Mouse (Mus musculus) left cerebral cortex, postnatal 25 days (tissue): Measurements from ENCODE around the gene AA986860. TPM values are rescaled to one million over a fixed set of nuclear protein-coding genes. Genes with fewer than 3 reads are reported as not detected.

Source experiments
- DNase-seq, 2 experiments: peaks; one replicate each; pipeline ENCODE4 v3.0.0; 2022; ENCODE audit warnings: low spot score in 2 of 2, mixed read lengths in 1 of 2
- intact Hi-C: fragments of 180-260 bp; cut with DNase I; formaldehyde crosslinking; loops from one replicate; pipeline ENCODE4 v1.15.1; 2025
- total RNA-seq, 2 experiments: library from RNA; stranded (reverse); gene quantifications; 2 replicates each; pipeline ENCODE4 v1.2.3; 2021

The AA986860 gene
- 1 to 10 TPM; 1.8 TPM for total RNA-seq

GRCm38 (mm10) chr1:130731741-130732337 is at the start of gene AA986860:
AA986860 (plus strand) TSS chr1:130731976.
- intact Hi-C loops = no loop called here
- no peak for DNase-seq

- no peak for DNase-seq
- intact Hi-C loops = no loop called here
Measured at GRCm38 (mm10) chr1:130683905-130684304, 47.9 kb upstream of the AA986860 start.

- intact Hi-C loops = no loop called here
- DNase-seq = no peak
Measured at GRCm38 (mm10) chr1:130698601-130699000, 33.2 kb upstream of the AA986860 start.

- intact Hi-C loops = loop anchor here (10.0 kb wide), 1 partner anchor 555 kb away; no protein-coding TSS in a partner anchor
Measured at GRCm38 (mm10) chr1:130699937-130700633, 31.7 kb upstream of the AA986860 start.

GRCm38 (mm10) chr1:130701976-130702375 is 29.8 kb upstream of the AA986860 start:
- intact Hi-C loops = loop anchor here (10.0 kb wide), 1 partner anchor 553 kb away; no protein-coding TSS in a partner anchor
- DNase-seq = no peak

More at GRCm38 (mm10) chr1:130699937-130700633, 31.7 kb upstream of the AA986860 start:
- DNase-seq = peak in 1 of 2 experiments; percentile 33

- no peak for DNase-seq
- intact Hi-C loops = loop anchor here (10.0 kb wide), 1 partner anchor 551 kb away; no protein-coding TSS in a partner anchor
Measured at GRCm38 (mm10) chr1:130703613-130704012, 28.2 kb upstream of the AA986860 start.

GRCm38 (mm10) chr1:130710283-130711080 is 21.3 kb upstream of the AA986860 start:
- intact Hi-C loops = no loop called here
- no peak for DNase-seq

GRCm38 (mm10) chr1:130714046-130714445 is 17.7 kb upstream of the AA986860 start:
- intact Hi-C loops = no loop called here
- DNase-seq = no peak

GRCm38 (mm10) chr1:130715561-130716217 is 16.1 kb upstream of the AA986860 start, which contains the start of gene Gm29427:
Gm29427 (minus strand) TSS chr1:130715799.
- intact Hi-C loops = loop anchor here (2.0 to 5.0 kb wide), 2 partner anchors 25 to 337 kb away; no protein-coding TSS in a partner anchor
- DNase-seq = peak; percentile 95 to 97

- no peak for DNase-seq
- intact Hi-C loops = loop anchor here (2.0 to 5.0 kb wide), 2 partner anchors 25 to 336 kb away; no protein-coding TSS in a partner anchor
Measured at GRCm38 (mm10) chr1:130716218-130716512, 15.6 kb upstream of the AA986860 start.

- intact Hi-C loops = loop anchor here (2.0 to 5.0 kb wide), 2 partner anchors 24 to 336 kb away; no protein-coding TSS in a partner anchor
- peak; percentile 24 to 47 for DNase-seq
Measured at GRCm38 (mm10) chr1:130716513-130717290, 15.1 kb upstream of the AA986860 start.

- intact Hi-C loops = loop anchor here (2.0 to 5.0 kb wide), 2 partner anchors 23 to 335 kb away; no protein-coding TSS in a partner anchor
- peak; percentile 90 for DNase-seq
Measured at GRCm38 (mm10) chr1:130717291-130717871, 14.4 kb upstream of the AA986860 start, which contains the start of gene Yod1. Yod1 (plus strand) TSS chr1:130717327.

GRCm38 (mm10) chr1:130724206-130724605 is 7.6 kb upstream of the AA986860 start:
- intact Hi-C loops = no loop called here
- no peak for DNase-seq

- peak in 1 of 2 experiments; percentile 57 for DNase-seq
Measured at GRCm38 (mm10) chr1:130726396-130726795, 5.4 kb upstream of the AA986860 start.

GRCm38 (mm10) chr1:130728070-130728469 is 3.7 kb upstream of the AA986860 start:
- no peak for DNase-seq
- intact Hi-C loops = no loop called here

More at GRCm38 (mm10) chr1:130726396-130726795, 5.4 kb upstream of the AA986860 start:
- intact Hi-C loops = no loop called here

- intact Hi-C loops = no loop called here
- DNase-seq = peak in 1 of 2 experiments; percentile 82
Measured at GRCm38 (mm10) chr1:130728708-130729107, 3.1 kb upstream of the AA986860 start.

- intact Hi-C loops = no loop called here
- DNase-seq = no peak
Measured at GRCm38 (mm10) chr1:130729153-130729552, 2.6 kb upstream of the AA986860 start, which contains the start of gene Pfkfb2. Pfkfb2 (minus strand) TSS chr1:130729253.
